Mouse (Mus musculus): ENCODE data around the gene Ppp4r3b. TPM values are rescaled to one million over a fixed set of nuclear protein-coding genes. Genes with fewer than 3 reads are reported as not detected.
A peak's percentile ranks its signal among the peaks of the same experiment; 100 is the strongest.

The Ppp4r3b gene
- 77.8 and 79.5 TPM in 2 replicates for polyA plus RNA-seq (2015; fragmentation: Nextera tagmentation; extraction: Ambion mirVana)

DNA sequence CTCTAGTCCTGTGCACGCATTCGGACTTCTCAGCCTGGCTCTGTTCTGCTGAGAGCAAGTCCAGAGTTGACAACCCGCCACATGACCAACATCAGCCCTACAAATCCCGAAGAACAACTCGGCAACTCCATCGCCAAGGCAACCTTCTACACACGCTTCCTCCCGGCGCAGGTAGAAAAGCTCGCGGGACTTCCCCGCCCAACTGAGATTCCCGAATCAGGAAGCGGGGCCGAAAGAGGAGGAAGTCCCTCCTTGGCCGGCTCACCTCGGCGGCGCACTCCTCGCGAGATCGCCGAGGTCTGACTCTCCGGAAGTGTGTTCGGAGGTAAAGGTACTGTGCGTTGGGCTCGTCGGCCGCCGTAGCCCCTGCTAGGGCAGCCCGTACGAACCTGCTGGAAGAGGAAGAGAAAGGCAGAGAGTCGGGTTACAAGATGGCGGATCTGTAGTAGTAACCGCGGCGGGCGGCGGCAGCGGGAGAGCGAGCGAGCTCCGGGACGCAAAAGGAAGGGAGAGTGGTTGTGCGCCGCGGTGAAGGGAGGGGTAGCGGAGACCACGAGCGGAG is at the start of gene Ppp4r3b:
Ppp4r3b (plus strand) TSS at position 328 of the 562 bp plus-strand sequence.
- Histone ChIP-seq H3K36me3 (ENCODE audit: control insufficient read depth, insufficient read depth, low read length) (no peaks in the 10 kb centered on the region), H3K4me2 (ENCODE audit: low read depth, low read length) (peak within 1 kb of the TSS; percentile 87), H3K4me1 (ENCODE audit: control insufficient read depth, insufficient read depth, low read length) (peaks cover 13% of the 10 kb centered on the region), H3K27me3 (ENCODE audit: control insufficient read depth, insufficient read depth, low read length) (no peaks in the 10 kb centered on the region), H3K4me3 (replicated peaks; ENCODE audit: low read length) (peak within 1 kb of the TSS; percentile 86), H3K27ac (ENCODE audit: low read length) (peak within 1 kb of the TSS; percentile 97), H3K9ac (ENCODE audit: low read length) (peak within 1 kb of the TSS; percentile 96), H3K9me3 (replicated peaks; ENCODE audit: control insufficient read depth, low read length) (no peaks in the 10 kb centered on the region)
- peak; percentile 99 for ATAC-seq (ENCODE audit: insufficient read depth, low FRiP score)
- under 1% methylated on average over 50 of the region's 50 CpGs for WGBS

GRCm38 (mm10) chr11:29129862-29130384 is 42.8 kb upstream of the Ppp4r3b start:
- H3K9ac ChIP-seq (ENCODE audit: low read length) = peak overlapping the region; percentile 92
- 48% methylated on average over 11 of the region's 11 CpGs for WGBS
- peak; percentile 43 for ATAC-seq (ENCODE audit: insufficient read depth, low FRiP score)
- no peaks in the 10 kb centered on the region for H3K9me3 ChIP-seq (replicated peaks; ENCODE audit: control insufficient read depth, low read length)
- no peaks in the 10 kb centered on the region for H3K27me3 ChIP-seq (ENCODE audit: control insufficient read depth, insufficient read depth, low read length)
- no peaks in the 10 kb centered on the region; the same call in 1 of the 2 replicates for H3K4me1 ChIP-seq (ENCODE audit: control insufficient read depth, insufficient read depth, low read length)
- peak overlapping the region; percentile 92 for H3K4me3 ChIP-seq (replicated peaks; ENCODE audit: low read length)
- H3K36me3 ChIP-seq (ENCODE audit: control insufficient read depth, insufficient read depth, low read length) = no peaks in the 10 kb centered on the region
- peak overlapping the region; percentile 72 for H3K4me2 ChIP-seq (ENCODE audit: low read depth, low read length)
- H3K27ac ChIP-seq (ENCODE audit: low read length) = no peak overlapping the region

DNA sequence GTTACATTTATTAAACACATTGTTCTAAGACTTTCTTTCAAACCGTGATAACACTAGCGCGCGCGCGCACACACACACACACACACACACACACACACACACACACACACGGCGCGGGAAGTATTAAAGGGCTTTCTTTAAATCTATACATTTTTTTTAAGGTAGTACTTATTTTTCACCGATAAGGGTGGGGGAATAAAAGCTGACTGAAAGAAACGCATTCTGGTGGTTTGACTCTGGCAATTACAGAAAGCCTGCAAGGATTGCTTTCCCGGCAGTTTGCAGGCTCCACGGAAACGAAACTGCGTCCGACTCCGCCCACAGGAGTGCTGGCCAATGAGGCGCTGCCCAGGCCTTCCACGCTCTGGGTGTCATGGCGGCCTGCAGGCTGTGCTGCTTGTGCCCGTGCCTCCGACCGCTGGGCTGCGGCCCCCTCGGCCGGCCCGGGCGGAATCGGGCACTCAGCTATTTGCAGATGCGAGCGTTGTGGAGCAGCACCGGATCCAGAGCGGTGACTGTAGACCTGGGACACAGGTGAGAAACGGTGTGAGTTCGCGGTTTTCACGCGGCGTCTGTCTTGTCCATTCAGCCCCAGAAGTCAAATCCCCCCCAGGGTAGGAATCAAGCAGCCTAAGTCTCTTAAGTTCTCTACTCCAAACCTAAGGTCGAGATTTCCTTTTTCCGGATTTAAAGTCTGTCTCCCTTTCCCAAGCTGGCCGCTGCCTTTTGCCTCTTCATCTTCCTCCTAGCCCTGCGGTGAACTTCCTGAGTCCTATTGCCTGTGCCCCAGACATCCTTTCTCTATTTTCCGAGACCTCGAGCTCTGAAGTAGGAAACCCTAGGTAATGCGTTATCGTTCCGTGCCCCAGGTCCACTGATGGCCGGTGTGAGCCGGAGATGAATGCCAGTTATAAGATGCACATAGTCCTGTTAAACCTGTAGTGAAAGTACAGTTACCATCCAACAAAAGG is 42.0 kb upstream of the Ppp4r3b start, which contains the start of gene Pnpt1:
Pnpt1 (plus strand) TSS at position 360 of the 971 bp plus-strand sequence.
- no peaks in the 10 kb centered on the region for H3K9me3 ChIP-seq (replicated peaks; ENCODE audit: control insufficient read depth, low read length)
- H3K27ac ChIP-seq (ENCODE audit: low read length) = peak within 1 kb of the TSS; percentile 55
- H3K4me3 ChIP-seq (replicated peaks; ENCODE audit: low read length) = peak within 1 kb of the TSS; percentile 92
- no peaks in the 10 kb centered on the region for H3K27me3 ChIP-seq (ENCODE audit: control insufficient read depth, insufficient read depth, low read length)
- H3K36me3 ChIP-seq (ENCODE audit: control insufficient read depth, insufficient read depth, low read length) = no peaks in the 10 kb centered on the region
- peak; percentile 100 for ATAC-seq (ENCODE audit: insufficient read depth, low FRiP score)
- peak within 1 kb of the TSS; percentile 92 for H3K9ac ChIP-seq (ENCODE audit: low read length)
- WGBS = 5% methylated on average over 50 of the region's 50 CpGs
- H3K4me1 ChIP-seq (ENCODE audit: control insufficient read depth, insufficient read depth, low read length) = no peaks in the 10 kb centered on the region; the same call in 1 of the 2 replicates
- H3K4me2 ChIP-seq (ENCODE audit: low read depth, low read length) = peak within 1 kb of the TSS; percentile 86

DNA sequence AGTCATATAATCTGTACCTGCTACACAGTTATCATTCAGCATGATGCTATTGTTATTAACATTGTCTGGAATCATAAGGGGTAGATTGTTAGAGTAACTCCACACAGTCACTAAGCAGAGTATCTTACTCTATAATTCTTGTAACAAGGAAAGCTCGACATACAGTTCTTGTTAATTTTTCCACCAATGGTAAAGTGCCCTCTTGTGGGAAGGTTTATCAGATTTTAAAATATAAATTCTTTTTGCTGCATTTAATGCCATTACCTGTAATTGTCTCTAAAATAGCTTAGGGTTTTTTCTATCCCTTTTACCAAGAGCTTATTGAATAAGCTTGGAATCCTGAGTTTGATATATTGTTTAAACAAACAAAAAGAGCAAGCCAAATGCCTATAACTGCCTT is 32.0 kb upstream of the Ppp4r3b start:
- Histone ChIP-seq H3K36me3 (ENCODE audit: control insufficient read depth, insufficient read depth, low read length) (peaks cover 9% of the 10 kb centered on the region; the same call in 1 of the 2 replicates), H3K9ac (ENCODE audit: low read length) (no peak overlapping the region), H3K9me3 (replicated peaks; ENCODE audit: control insufficient read depth, low read length) (no peaks in the 10 kb centered on the region), H3K4me2 (ENCODE audit: low read depth, low read length) (no peak overlapping the region), H3K27ac (ENCODE audit: low read length) (no peak overlapping the region), H3K4me3 (replicated peaks; ENCODE audit: low read length) (no peak overlapping the region), H3K4me1 (ENCODE audit: control insufficient read depth, insufficient read depth, low read length) (no peaks in the 10 kb centered on the region), H3K27me3 (ENCODE audit: control insufficient read depth, insufficient read depth, low read length) (no peaks in the 10 kb centered on the region)
- WGBS = 61% methylated on average over 1 of the region's 1 CpGs
- no peak for ATAC-seq (ENCODE audit: insufficient read depth, low FRiP score)

DNA sequence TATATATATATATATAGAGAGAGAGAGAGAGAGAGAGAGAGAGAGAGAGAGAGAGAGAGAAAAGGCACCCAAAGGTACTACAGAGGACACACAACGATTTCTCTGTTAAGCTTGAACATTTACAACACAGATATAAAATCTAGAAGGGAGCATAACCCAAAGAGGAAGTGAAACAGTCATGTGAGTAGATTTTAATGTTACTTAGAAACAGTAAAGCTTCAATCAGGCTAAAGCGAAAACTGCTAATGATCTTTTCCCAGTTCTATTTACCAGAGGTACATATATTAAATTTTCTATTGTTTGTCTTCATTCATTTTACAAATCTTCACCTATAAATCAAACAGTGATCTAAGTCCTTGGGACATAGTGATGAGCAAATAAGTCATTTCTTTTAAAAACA is 23.8 kb upstream of the Ppp4r3b start:
- no peaks in the 10 kb centered on the region for H3K4me1 ChIP-seq (ENCODE audit: control insufficient read depth, insufficient read depth, low read length)
- H3K4me3 ChIP-seq (replicated peaks; ENCODE audit: low read length) = no peak overlapping the region
- H3K27ac ChIP-seq (ENCODE audit: low read length) = no peak overlapping the region
- peaks cover 4% of the 10 kb centered on the region; the same call in 1 of the 2 replicates for H3K36me3 ChIP-seq (ENCODE audit: control insufficient read depth, insufficient read depth, low read length)
- no peak for ATAC-seq (ENCODE audit: insufficient read depth, low FRiP score)
- no peaks in the 10 kb centered on the region for H3K9me3 ChIP-seq (replicated peaks; ENCODE audit: control insufficient read depth, low read length)
- WGBS = 88% methylated on average over 2 of the region's 2 CpGs
- H3K4me2 ChIP-seq (ENCODE audit: low read depth, low read length) = no peak overlapping the region
- no peaks in the 10 kb centered on the region for H3K27me3 ChIP-seq (ENCODE audit: control insufficient read depth, insufficient read depth, low read length)
- H3K9ac ChIP-seq (ENCODE audit: low read length) = no peak overlapping the region

DNA sequence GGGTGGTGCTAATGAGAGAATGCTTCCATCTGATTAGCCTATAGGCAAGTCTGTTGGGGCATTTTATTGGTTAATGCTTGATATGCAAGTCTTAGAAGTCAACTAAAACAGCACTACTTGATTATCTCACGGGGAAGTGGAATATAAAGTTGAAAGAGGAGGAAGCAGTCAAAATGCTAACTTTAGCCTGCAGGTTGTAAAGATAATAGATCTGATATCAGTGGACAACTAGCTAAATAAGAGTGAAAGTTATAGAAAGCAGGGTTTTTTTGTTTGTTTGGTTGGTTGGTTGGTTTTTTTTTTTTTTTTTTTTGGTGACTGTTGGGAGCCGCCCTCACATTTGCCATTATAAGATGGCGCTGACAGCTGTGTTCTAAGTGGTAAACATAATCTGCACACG is 9.1 kb upstream of the Ppp4r3b start:
- H3K4me2 ChIP-seq (ENCODE audit: low read depth, low read length) = no peak overlapping the region

DNA sequence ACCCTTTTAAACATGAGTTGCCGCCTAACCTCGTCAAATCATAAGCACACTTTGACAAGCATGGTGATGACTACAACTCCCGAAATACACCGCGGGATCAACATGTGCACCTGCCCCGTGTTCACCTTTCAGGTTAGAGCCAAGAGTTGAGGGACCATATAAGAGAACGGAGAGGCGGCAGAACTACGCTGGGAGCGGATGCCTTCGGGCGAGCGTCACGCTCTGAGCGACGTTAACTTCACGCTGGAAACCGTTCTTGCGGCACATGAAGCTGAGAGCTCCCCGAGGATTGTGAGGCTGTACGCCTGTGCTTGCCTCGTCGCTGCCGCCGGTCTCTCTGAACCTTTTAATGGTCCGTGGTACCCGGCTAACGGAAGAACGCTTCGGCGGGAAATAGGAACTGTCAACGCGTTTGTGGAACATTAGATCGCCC is 715 bp upstream of the Ppp4r3b start:
- Histone ChIP-seq H3K4me1 (ENCODE audit: control insufficient read depth, insufficient read depth, low read length) (peaks cover 13% of the 10 kb centered on the region), H3K9me3 (replicated peaks; ENCODE audit: control insufficient read depth, low read length) (no peaks in the 10 kb centered on the region), H3K27ac (ENCODE audit: low read length) (peak overlapping the region; percentile 97), H3K27me3 (ENCODE audit: control insufficient read depth, insufficient read depth, low read length) (no peaks in the 10 kb centered on the region), H3K4me2 (ENCODE audit: low read depth, low read length) (peak overlapping the region; percentile 84), H3K36me3 (ENCODE audit: control insufficient read depth, insufficient read depth, low read length) (no peaks in the 10 kb centered on the region), H3K9ac (ENCODE audit: low read length) (peak overlapping the region; percentile 77), H3K4me3 (replicated peaks; ENCODE audit: low read length) (peak overlapping the region; percentile 86)
- under 1% methylated on average over 34 of the region's 34 CpGs for WGBS
- peak; percentile 42 for ATAC-seq (ENCODE audit: insufficient read depth, low FRiP score)

More for the DNA sequence above, 9.1 kb upstream of the Ppp4r3b start:
- H3K9me3 ChIP-seq (replicated peaks; ENCODE audit: control insufficient read depth, low read length) = no peaks in the 10 kb centered on the region
- ATAC-seq (ENCODE audit: insufficient read depth, low FRiP score) = no peak
- H3K27me3 ChIP-seq (ENCODE audit: control insufficient read depth, insufficient read depth, low read length) = no peaks in the 10 kb centered on the region
- H3K4me3 ChIP-seq (replicated peaks; ENCODE audit: low read length) = no peak overlapping the region
- H3K9ac ChIP-seq (ENCODE audit: low read length) = no peak overlapping the region
- no peaks in the 10 kb centered on the region for H3K4me1 ChIP-seq (ENCODE audit: control insufficient read depth, insufficient read depth, low read length)
- 90% methylated on average over 4 of the region's 4 CpGs for WGBS
- H3K27ac ChIP-seq (ENCODE audit: low read length) = no peak overlapping the region
- peaks cover 6% of the 10 kb centered on the region; the same call in 1 of the 2 replicates for H3K36me3 ChIP-seq (ENCODE audit: control insufficient read depth, insufficient read depth, low read length)

DNA sequence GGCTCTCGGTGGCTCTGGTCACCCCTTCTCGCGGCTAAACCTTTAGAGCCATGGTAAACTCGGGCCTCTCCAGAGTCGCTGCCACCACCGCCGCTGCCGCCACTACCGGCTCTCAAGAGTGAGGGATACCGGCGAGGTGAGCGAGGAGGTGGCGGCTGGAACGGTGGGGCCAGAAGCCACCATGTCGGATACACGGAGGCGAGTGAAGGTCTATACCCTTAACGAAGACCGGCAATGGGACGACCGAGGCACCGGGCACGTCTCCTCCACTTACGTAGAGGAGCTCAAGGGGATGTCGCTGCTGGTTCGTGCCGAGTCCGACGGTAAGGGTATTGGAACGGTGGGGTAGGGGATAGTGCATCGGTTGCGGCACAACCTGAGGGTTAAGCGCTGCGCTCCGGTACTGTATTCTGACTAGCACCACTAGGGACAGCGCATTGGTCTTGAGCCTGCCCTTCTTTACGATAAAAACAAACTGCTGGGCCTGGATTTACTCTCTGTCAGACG is 488 bp downstream of the Ppp4r3b start:
- Histone ChIP-seq H3K27ac (ENCODE audit: low read length) (peak overlapping the region; percentile 97), H3K4me2 (ENCODE audit: low read depth, low read length) (peak overlapping the region; percentile 87), H3K9me3 (replicated peaks; ENCODE audit: control insufficient read depth, low read length) (no peaks in the 10 kb centered on the region), H3K27me3 (ENCODE audit: control insufficient read depth, insufficient read depth, low read length) (no peaks in the 10 kb centered on the region), H3K4me1 (ENCODE audit: control insufficient read depth, insufficient read depth, low read length) (peaks cover 13% of the 10 kb centered on the region), H3K4me3 (replicated peaks; ENCODE audit: low read length) (peak overlapping the region; percentile 86), H3K9ac (ENCODE audit: low read length) (peak overlapping the region; percentile 96), H3K36me3 (ENCODE audit: control insufficient read depth, insufficient read depth, low read length) (no peaks in the 10 kb centered on the region)
- ATAC-seq (ENCODE audit: insufficient read depth, low FRiP score) = peak; percentile 73
- 0% methylated on average over 38 of the region's 38 CpGs for WGBS

Measured in stomach, embryonic 16.5 days (tissue).